ENCODE assay signal across 25 mouse cellular contexts in genomic region chr8:57517723-57518122, GRCm38 (mm10). TPM values are rescaled to one million over a fixed set of nuclear protein-coding genes. Genes with fewer than 3 reads are reported as not detected.
DNase-seq lines count a peak whose midpoint lies in the region; ATAC-seq and TF ChIP-seq lines count a peak whose summit lies in the region.
"Had no signal": no experiment of that assay in that cellular context is flagged by ENCODE, and none has a peak within 500 bp of the region (broad histone marks: within the 10 kb centered on the region; RNA-seq: fewer than 3 reads in every experiment).

No protein-coding gene starts in this region.

- ATAC-seq in heart, embryonic 12.5 days (ENCODE audit: insufficient number of reproducible peaks, low FRiP score) = no peak
- no peak for ATAC-seq in liver, embryonic 16.5 days (ENCODE audit: low read depth)
- no peak for ATAC-seq in liver, embryonic 11.5 days (replicated peaks; ENCODE audit: low FRiP score)
- ATAC-seq: forebrain, embryonic 13.5 days had no signal

- peaks cover 12% of the 10 kb centered on the region for H3K79me2 ChIP-seq in MEL (ENCODE audit: control insufficient read depth, insufficient read depth, low read length, poor library complexity)

- no peak for TF ChIP-seq EP300 in MEL (IDR thresholded peaks at IDR 0.05; ENCODE audit: low read depth in 1 of 2, low read length in 2 of 2)

- no peak overlapping the region for H3K27ac ChIP-seq in heart, embryonic 12.5 days (ENCODE audit: poor library complexity, severe bottlenecking)
- 0 out of 2 replicates have a peak overlapping the region, but pooled peaks have one; percentile 41 for H3K27ac ChIP-seq in liver, embryonic 16.5 days (ENCODE audit: low read length)
- H3K27ac ChIP-seq in liver, embryonic 11.5 days (ENCODE audit: low read depth, low read length) = no peak overlapping the region
- H3K27ac ChIP-seq in MEL (ENCODE audit: control insufficient read depth, low read depth, low read length) = no peak overlapping the region
- no peak overlapping the region for H3K27ac ChIP-seq in midbrain, embryonic 10.5 days (replicated peaks)
- H3K27ac ChIP-seq: forebrain, embryonic 13.5 days; heart, embryonic 13.5 days; hindbrain, embryonic 14.5 days; kidney, embryonic 15.5 days; layer of hippocampus, adult 2 months; left cerebral cortex, adult 2 months; limb, embryonic 12.5 days; macrophage; midbrain, embryonic 12.5 days; neural tube, embryonic 13.5 days had no signal

- no peak for TF ChIP-seq CTCF in MEL (IDR thresholded peaks at IDR 0.05 in 2 of 3, conservative IDR thresholded peaks at IDR 0.05 in 1 of 3; ENCODE audit: control insufficient read depth in 1 of 3, insufficient read depth in 1 of 3, low read depth in 2 of 3, low read length in 3 of 3, poor library complexity in 1 of 3, severe bottlenecking in 1 of 3)

- no peaks in the 10 kb centered on the region for H3K9me3 ChIP-seq in heart, embryonic 12.5 days (replicated peaks)
- H3K9me3 ChIP-seq in liver, embryonic 16.5 days (replicated peaks; ENCODE audit: control insufficient read depth, low read length) = no peaks in the 10 kb centered on the region
- no peaks in the 10 kb centered on the region for H3K9me3 ChIP-seq in liver, embryonic 11.5 days (ENCODE audit: control insufficient read depth, low read length)
- no peaks in the 10 kb centered on the region for H3K9me3 ChIP-seq in MEL (replicated peaks; ENCODE audit: insufficient read depth, low read length)
- no peaks in the 10 kb centered on the region for H3K9me3 ChIP-seq in midbrain, embryonic 10.5 days (replicated peaks)
- H3K9me3 ChIP-seq: forebrain, embryonic 13.5 days; heart, embryonic 13.5 days; kidney, embryonic 15.5 days; limb, embryonic 12.5 days; midbrain, embryonic 12.5 days; neural tube, embryonic 13.5 days had no signal

- peaks cover 8% of the 10 kb centered on the region; the same call in 1 of the 2 replicates for H3K4me1 ChIP-seq in heart, embryonic 12.5 days (replicated peaks)
- H3K4me1 ChIP-seq in liver, embryonic 16.5 days (ENCODE audit: control insufficient read depth, low read depth, low read length) = peaks cover 15% of the 10 kb centered on the region
- H3K4me1 ChIP-seq in liver, embryonic 11.5 days (replicated peaks; ENCODE audit: control insufficient read depth, insufficient read depth, low read length) = peaks cover 7% of the 10 kb centered on the region
- peaks cover 4 to 7% of the 10 kb centered on the region in 2 experiments for H3K4me1 ChIP-seq in MEL (ENCODE audit: control insufficient read depth in 1 of 2, insufficient read depth in 2 of 2, low read length in 2 of 2)
- peaks cover 13% of the 10 kb centered on the region for H3K4me1 ChIP-seq in midbrain, embryonic 10.5 days

- TF ChIP-seq POLR2A in MEL (IDR thresholded peaks at IDR 0.05; ENCODE audit: control insufficient read depth in 1 of 2, insufficient read depth in 1 of 2, low read depth in 1 of 2, low read length in 2 of 2, poor library complexity in 1 of 2) = no peak

- no peak overlapping the region for H3K4me3 ChIP-seq in heart, embryonic 12.5 days
- no peak overlapping the region for H3K4me3 ChIP-seq in liver, embryonic 16.5 days (ENCODE audit: low read depth, low read length)
- H3K4me3 ChIP-seq in liver, embryonic 11.5 days (ENCODE audit: low read depth, low read length) = no peak overlapping the region
- no peak overlapping the region for H3K4me3 ChIP-seq in MEL (ENCODE audit: control insufficient read depth in 1 of 2, insufficient read depth in 1 of 2, low read depth in 2 of 2, low read length in 2 of 2)
- no peak overlapping the region for H3K4me3 ChIP-seq in midbrain, embryonic 10.5 days
- H3K4me3 ChIP-seq: erythroblast, embryonic 14.5 days; forebrain, embryonic 13.5 days; heart, embryonic 13.5 days; kidney, embryonic 15.5 days; layer of hippocampus, adult 2 months; left cerebral cortex, adult 2 months; limb, embryonic 12.5 days; midbrain, embryonic 12.5 days; neural tube, embryonic 13.5 days had no signal

- WGBS in heart, embryonic 12.5 days = 87% methylated on average over 3 of the region's 3 CpGs
- 84% methylated on average over 3 of the region's 3 CpGs for WGBS in liver, embryonic 16.5 days (ENCODE audit: insufficient replicate concordance)
- 87% methylated on average over 3 of the region's 3 CpGs for WGBS in liver, embryonic 11.5 days
- WGBS in midbrain, embryonic 10.5 days = 94% methylated on average over 3 of the region's 3 CpGs

- H3K9ac ChIP-seq in heart, embryonic 12.5 days = no peak overlapping the region
- H3K9ac ChIP-seq in liver, embryonic 16.5 days (ENCODE audit: low read depth, low read length) = no peak overlapping the region
- H3K9ac ChIP-seq in liver, embryonic 11.5 days (ENCODE audit: low read depth, low read length) = no peak overlapping the region
- H3K9ac ChIP-seq in MEL (ENCODE audit: control insufficient read depth, low read depth, low read length, poor library complexity, severe bottlenecking) = no peak overlapping the region
- H3K9ac ChIP-seq: forebrain, embryonic 13.5 days; heart, embryonic 13.5 days; hindbrain, embryonic 14.5 days; kidney, embryonic 15.5 days; limb, embryonic 12.5 days; midbrain, embryonic 12.5 days; neural tube, embryonic 13.5 days had no signal

- peaks cover 41% of the 10 kb centered on the region for H3K36me3 ChIP-seq in heart, embryonic 12.5 days
- H3K36me3 ChIP-seq in liver, embryonic 16.5 days (ENCODE audit: control insufficient read depth, insufficient read depth) = peaks cover 37% of the 10 kb centered on the region
- H3K36me3 ChIP-seq in liver, embryonic 11.5 days (ENCODE audit: control insufficient read depth, insufficient read depth, low read length) = peaks cover 19% of the 10 kb centered on the region
- H3K36me3 ChIP-seq in MEL (ENCODE audit: control insufficient read depth in 1 of 2, insufficient read depth in 2 of 2, low read length in 2 of 2) = peaks cover 22 to 23% of the 10 kb centered on the region in 2 experiments
- H3K36me3 ChIP-seq in midbrain, embryonic 10.5 days = peaks cover 73% of the 10 kb centered on the region

- TF ChIP-seq RAD21 in MEL (IDR thresholded peaks at IDR 0.05; ENCODE audit: low read depth, low read length) = no peak

- H3K4me2 ChIP-seq in heart, embryonic 12.5 days = no peak overlapping the region
- H3K4me2 ChIP-seq in liver, embryonic 16.5 days (ENCODE audit: low read depth, low read length) = no peak overlapping the region
- H3K4me2 ChIP-seq in liver, embryonic 11.5 days = no peak overlapping the region
- H3K4me2 ChIP-seq: forebrain, embryonic 13.5 days; heart, embryonic 13.5 days; hindbrain, embryonic 14.5 days; kidney, embryonic 15.5 days; limb, embryonic 12.5 days; midbrain, embryonic 12.5 days; neural tube, embryonic 13.5 days had no signal

- DNase-seq in heart, adult 11 months = peak; percentile 2
- DNase-seq in liver, embryonic 11.5 days (ENCODE audit: low spot score) = no peak
- peak; percentile 43 for DNase-seq in MEL (ENCODE audit: low read depth, low spot score)
- DNase-seq in right cerebral cortex, postnatal 25 days = no peak
- DNase-seq in midbrain, embryonic 10.5 days (ENCODE audit: low spot score) = no peak
- DNase-seq: adrenal gland, postnatal 25 days; cerebellum, adult 11-12 months; cerebellum, postnatal 10 days; gastrocnemius, postnatal 14 days; heart, postnatal 10 days; kidney, postnatal 25 days; thymus, postnatal 4 days had no signal

- no peaks in the 10 kb centered on the region for H3K27me3 ChIP-seq in heart, embryonic 12.5 days (replicated peaks)
- H3K27me3 ChIP-seq in liver, embryonic 16.5 days (ENCODE audit: control insufficient read depth, insufficient read depth, low read depth, low read length) = no peaks in the 10 kb centered on the region
- no peaks in the 10 kb centered on the region for H3K27me3 ChIP-seq in liver, embryonic 11.5 days (replicated peaks; ENCODE audit: control insufficient read depth, insufficient read depth, low read length)
- no peaks in the 10 kb centered on the region for H3K27me3 ChIP-seq in MEL (ENCODE audit: control insufficient read depth in 1 of 2, insufficient read depth in 2 of 2, low read length in 2 of 2)
- no peaks in the 10 kb centered on the region for H3K27me3 ChIP-seq in midbrain, embryonic 10.5 days (ENCODE audit: low read depth, poor library complexity, severe bottlenecking)
- H3K27me3 ChIP-seq: forebrain, embryonic 13.5 days; heart, embryonic 13.5 days; kidney, embryonic 15.5 days; limb, embryonic 12.5 days; midbrain, embryonic 12.5 days; neural tube, embryonic 13.5 days had no signal

TF ChIP-seq in MEL, 35 proteins besides CTCF, POLR2A, EP300 and RAD21:
- TF ChIP-seq POLR2AphosphoS2 (IDR thresholded peaks at IDR 0.05; ENCODE audit: low read length) (peak; percentile 65; the same call in 1 of the 2 replicates), ZMIZ1 (IDR thresholded peaks at IDR 0.05; ENCODE audit: low read depth, low read length) (0 out of 2 replicates have a peak, but pooled peaks have one; percentile 23), E2F4 (IDR thresholded peaks at IDR 0.05; ENCODE audit: borderline replicate concordance, low read depth, low read length) (no peak), MAZ (IDR thresholded peaks at IDR 0.05; ENCODE audit: low read depth, low read length) (no peak), ETS1 (IDR thresholded peaks at IDR 0.05; ENCODE audit: low read depth, low read length) (no peak), TCF12 (IDR thresholded peaks at IDR 0.05; ENCODE audit: low read depth, low read length) (no peak), MYB (IDR thresholded peaks at IDR 0.05; ENCODE audit: low read depth, low read length) (no peak)

RNA-seq across cellular contexts. Expression of gene Hmgb2, which starts 6.0 kb away (rescaled TPM):
- polyA plus RNA-seq in heart, embryonic 12.5 days (2016; fragmentation: Nextera tagmentation; extraction: Ambion mirVana) = 346 and 354 TPM in 2 replicates
- polyA plus RNA-seq in liver, embryonic 16.5 days (2015; fragmentation: Nextera tagmentation; extraction: Ambion mirVana) = 226 and 279 TPM in 2 replicates
- polyA plus RNA-seq in liver, embryonic 11.5 days (2014; fragmentation: Nextera tagmentation; extraction: Ambion mirVana) = 539 and 542 TPM in 2 replicates
- total RNA-seq in MEL (2012; rRNA removed) = 126 and 160 TPM in 2 replicates
- polyA plus RNA-seq in MEL (2012; ENCODE audit: insufficient read depth in 1 of 2, insufficient read length in 2 of 2, low read depth in 1 of 2, low replicate concordance in 2 of 2, missing spikeins in 1 of 2) = 100 to 1,000 TPM; 220 to 399 TPM
- 599 and 633 TPM in 2 replicates for polyA plus RNA-seq in midbrain, embryonic 10.5 days (2016; fragmentation: Nextera tagmentation; extraction: Ambion mirVana)

RNA-seq across cellular contexts. Expression of gene Sap30, which starts 30.1 kb away (rescaled TPM):
- 61.0 and 66.5 TPM in 2 replicates for polyA plus RNA-seq in heart, embryonic 12.5 days (2016; fragmentation: Nextera tagmentation; extraction: Ambion mirVana)
- 9.6 and 10.8 TPM in 2 replicates for polyA plus RNA-seq in liver, embryonic 16.5 days (2015; fragmentation: Nextera tagmentation; extraction: Ambion mirVana)
- polyA plus RNA-seq in liver, embryonic 11.5 days (2014; fragmentation: Nextera tagmentation; extraction: Ambion mirVana) = 42.9 and 45.7 TPM in 2 replicates
- 34.2 and 45.6 TPM in 2 replicates for total RNA-seq in MEL (2012; rRNA removed)
- polyA plus RNA-seq in MEL (2012; ENCODE audit: insufficient read depth in 1 of 2, insufficient read length in 2 of 2, low read depth in 1 of 2, low replicate concordance in 2 of 2, missing spikeins in 1 of 2) = 10 to 100 TPM in 1 of 2 experiments, not detected in 1; 64.0 TPM
- polyA plus RNA-seq in midbrain, embryonic 10.5 days (2016; fragmentation: Nextera tagmentation; extraction: Ambion mirVana) = 78.9 and 86.9 TPM in 2 replicates

Comparison
In these comparisons a context has a peak if more than half of its experiments do, and no peak if none do; other contexts are left out.
1. DNase-seq: peak in heart, adult 11 months (single experiment) and MEL (single experiment); none in liver, embryonic 11.5 days (single experiment), right cerebral cortex, postnatal 25 days (single experiment) and midbrain, embryonic 10.5 days (single experiment).